Mouse (Mus musculus) liver, adult 2 months (tissue): Measurements from ENCODE around the gene Fbxo47.

Experiments
- CTCF ChIP-seq: fragments of 200-500 bp; IDR thresholded peaks from 2 replicates; pipeline ENCODE4 v1.5.1; 2011; ENCODE audit warnings: low read depth, low read length, control low read depth
- POLR2A ChIP-seq: fragments of 200-500 bp; IDR thresholded peaks from 2 replicates; pipeline ENCODE4 v1.6.1; 2011; ENCODE audit warnings: low read length, control low read depth; ENCODE audit not compliant: insufficient read depth; ENCODE audit errors: extremely low read depth

DNA sequence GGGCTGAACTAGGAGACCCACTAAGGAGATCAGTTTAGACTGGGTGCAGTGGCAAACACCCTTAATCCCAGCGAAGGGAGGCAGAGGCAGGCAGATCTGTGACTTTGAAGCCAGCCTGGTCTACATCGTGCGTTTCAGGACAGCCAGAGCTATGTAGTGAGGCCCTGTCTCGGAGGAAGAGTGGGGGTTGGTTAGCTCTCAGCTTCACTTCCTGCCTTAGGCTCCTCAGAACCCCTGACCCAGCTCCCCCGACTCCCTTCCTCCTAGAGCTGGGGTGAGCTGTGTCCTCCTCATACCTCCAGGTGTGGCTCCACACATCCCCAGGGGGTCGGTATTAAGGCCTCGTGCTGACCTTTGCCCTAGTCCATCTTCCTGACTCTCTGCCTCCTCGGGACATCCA, 47.4 kb downstream of the Fbxo47 start:
- TF ChIP-seq POLR2A (no peak), CTCF (no peak)
